Mouse (Mus musculus) heart, postnatal 14 days (tissue): Measurements from ENCODE around the gene Gm49711. TPM values are rescaled to one million over a fixed set of nuclear protein-coding genes. Genes with fewer than 3 reads are reported as not detected.

ENCODE experiments used
- DNase-seq, 2 experiments: peaks; one replicate each; pipeline ENCODE4 v3.0.0; 2021 to 2022
- intact Hi-C: fragments of 180-260 bp; cut with DNase I; formaldehyde crosslinking; loops from one replicate; pipeline ENCODE4 v1.15.1; 2025
- long read RNA-seq, 2 experiments: library from polyadenylated mRNA; stranded (forward); transcript quantifications; one replicate each; pipeline ENCODE4 v2.0.0; 2021
- total RNA-seq, 2 experiments: library from RNA; stranded (reverse); gene quantifications; 2 replicates each; pipeline ENCODE4 v1.2.3; 2021

Gene Gm49711
- total RNA-seq: not detected
- long read RNA-seq, experiment 1: 0 reads
- long read RNA-seq, experiment 2, partial matches to known transcripts: 0 of 1 reads
- long read RNA-seq, experiment 2, other reads (novel, unspliced or antisense): 1 of 1 reads

GRCm38 (mm10) chr16:92057852-92058643, at the start of gene Gm49711, which contains the start of the genes Mrps6 and Slc5a3:
Gene Gm49711 (plus strand): TSS chr16:92058316.
Gene Mrps6 (plus strand): TSS chr16:92058270.
Gene Slc5a3 (plus strand): TSS chr16:92058322.
- intact Hi-C loops: loop anchor here (2.0 to 5.0 kb wide), 3 partner anchors 39 to 229 kb away; no protein-coding TSS in a partner anchor
- DNase-seq: peak; percentile 88 to 90

- intact Hi-C loops: no loop called here
- DNase-seq: no peak
Observed at GRCm38 (mm10) chr16:92009586-92009985, 48.5 kb upstream of the Gm49711 start.

- intact Hi-C loops: no loop called here
- DNase-seq: no peak
Observed at GRCm38 (mm10) chr16:92016792-92017191, 41.3 kb upstream of the Gm49711 start.

GRCm38 (mm10) chr16:92019141-92020118, 38.7 kb upstream of the Gm49711 start:
- intact Hi-C loops: loop anchor here (2.0 kb wide), 2 partner anchors 39 to 49 kb away; partner anchors contain the start of genes Gm49711, Mrps6 and Slc5a3
- peak; percentile 40 to 64 for DNase-seq

GRCm38 (mm10) chr16:92021656-92022400, 36.3 kb upstream of the Gm49711 start:
- intact Hi-C loops: no loop called here
- DNase-seq: no peak

- intact Hi-C loops: no loop called here
- no peak for DNase-seq
Observed at GRCm38 (mm10) chr16:92022494-92023283, 35.4 kb upstream of the Gm49711 start.

- no peak for DNase-seq
- intact Hi-C loops: no loop called here
Observed at GRCm38 (mm10) chr16:92033286-92033685, 24.8 kb upstream of the Gm49711 start.

- no peak for DNase-seq
- intact Hi-C loops: no loop called here
Observed at GRCm38 (mm10) chr16:92034676-92035075, 23.4 kb upstream of the Gm49711 start.

GRCm38 (mm10) chr16:92036701-92037100, 21.4 kb upstream of the Gm49711 start:
- no peak for DNase-seq
- intact Hi-C loops: no loop called here

- intact Hi-C loops: no loop called here
- no peak for DNase-seq
Observed at GRCm38 (mm10) chr16:92037891-92038607, 20.1 kb upstream of the Gm49711 start.

GRCm38 (mm10) chr16:92039421-92039820, 18.7 kb upstream of the Gm49711 start:
- DNase-seq: no peak
- intact Hi-C loops: no loop called here

GRCm38 (mm10) chr16:92039966-92040365, 18.1 kb upstream of the Gm49711 start:
- DNase-seq: no peak
- intact Hi-C loops: no loop called here

GRCm38 (mm10) chr16:92051777-92052310, 6.3 kb upstream of the Gm49711 start:
- intact Hi-C loops: no loop called here

GRCm38 (mm10) chr16:92052569-92052968, 5.5 kb upstream of the Gm49711 start:
- no peak for DNase-seq

More at GRCm38 (mm10) chr16:92051777-92052310, 6.3 kb upstream of the Gm49711 start:
- no peak for DNase-seq

GRCm38 (mm10) chr16:92056711-92057110, 1.4 kb upstream of the Gm49711 start:
- intact Hi-C loops: loop anchor here (2.0 to 5.0 kb wide), 2 partner anchors 120 to 231 kb away; no protein-coding TSS in a partner anchor
- no peak for DNase-seq

More at GRCm38 (mm10) chr16:92052569-92052968, 5.5 kb upstream of the Gm49711 start:
- intact Hi-C loops: no loop called here

GRCm38 (mm10) chr16:92057456-92057851, 662 bp upstream of the Gm49711 start:
- DNase-seq: peak; percentile 2 to 3
- intact Hi-C loops: loop anchor here (2.0 to 5.0 kb wide), 2 partner anchors 121 to 230 kb away; no protein-coding TSS in a partner anchor
